Mouse (Mus musculus) heart, embryonic 10.5 days (tissue): ENCODE results near the gene Cdkl1. TPM values are rescaled to one million over a fixed set of nuclear protein-coding genes. Genes with fewer than 3 reads are reported as not detected.

ENCODE experiments used
- DNase-seq: peaks from one replicate; pipeline ENCODE4 v3.0.0-alpha.2; 2017; ENCODE audit warnings: low spot score
- H3K27ac ChIP-seq: fragments of 300-500 bp; sonication (generic); 2 replicates; pipeline ENCODE4 v1.5.1; 2016; ENCODE audit warnings: mild to moderate bottlenecking
- H3K27me3 ChIP-seq: fragments of 300-500 bp; sonication (generic); 2 replicates; pipeline ENCODE4 v1.6.1; 2016; ENCODE audit warnings: mild to moderate bottlenecking; ENCODE audit not compliant: poor library complexity, insufficient read depth, severe bottlenecking
- H3K36me3 ChIP-seq: fragments of 300-500 bp; sonication (generic); 2 replicates; pipeline ENCODE4 v1.6.1; 2016; ENCODE audit warnings: mild to moderate bottlenecking, moderate library complexity
- H3K4me1 ChIP-seq: fragments of 300-500 bp; sonication (generic); 2 replicates; pipeline ENCODE4 v1.6.1; 2016; ENCODE audit warnings: mild to moderate bottlenecking
- H3K4me3 ChIP-seq: fragments of 300-500 bp; sonication (generic); 2 replicates; pipeline ENCODE4 v1.5.1; 2016; ENCODE audit warnings: mild to moderate bottlenecking, moderate library complexity
- H3K9me3 ChIP-seq: fragments of 300-500 bp; sonication (generic); 2 replicates; pipeline ENCODE4 v1.6.1; 2016; ENCODE audit warnings: mild to moderate bottlenecking, moderate library complexity
- WGBS: fragments of 180-500 bp; shearing (Covaris S2); methylation state at CpG from one replicate; pipeline ENCODE4 v1.1.7; 2016; 5-methylcytosine and 5-hydroxymethylcytosine counted together
- polyA plus RNA-seq: library from polyadenylated mRNA; unstranded; fragments of >200 nt; fragmentation: Nextera tagmentation; extraction: Ambion mirVana; gene quantifications from 2 replicates; pipeline ENCODE4 v1.2.1, GENCODE M21; 2016

The Cdkl1 gene
- polyA plus RNA-seq = 3.6 and 5.9 TPM in 2 replicates

GRCm38 (mm10) chr12:69790530-69791505 lies at the start of gene Cdkl1:
Gene Cdkl1 (minus strand): TSS chr12:69791267.
- peaks cover 13% of the 10 kb centered on the region for H3K4me1 ChIP-seq
- H3K36me3 ChIP-seq = no peaks in the 10 kb centered on the region
- peak; percentile 87 for DNase-seq
- peak within 1 kb of the TSS; percentile 76 for H3K27ac ChIP-seq
- WGBS = 3% methylated on average over 45 of the region's 45 CpGs
- H3K27me3 ChIP-seq = no peaks in the 10 kb centered on the region; the same call in 1 of the 2 replicates
- no peaks in the 10 kb centered on the region for H3K9me3 ChIP-seq
- peak within 1 kb of the TSS; percentile 74 for H3K4me3 ChIP-seq

GRCm38 (mm10) chr12:69838376-69838775 lies 47.3 kb upstream of the Cdkl1 start:
- Histone ChIP-seq H3K36me3 (peaks cover 69% of the 10 kb centered on the region), H3K27me3 (no peaks in the 10 kb centered on the region), H3K4me3 (no peak overlapping the region), H3K9me3 (no peaks in the 10 kb centered on the region), H3K4me1 (no peaks in the 10 kb centered on the region), H3K27ac (no peak overlapping the region)
- DNase-seq = no peak
- WGBS = 80% methylated on average over 11 of the region's 11 CpGs

GRCm38 (mm10) chr12:69833982-69834604 lies 43.0 kb upstream of the Cdkl1 start:
- H3K27me3 ChIP-seq = no peaks in the 10 kb centered on the region
- peaks cover 1% of the 10 kb centered on the region; the same call in 1 of the 2 replicates for H3K4me1 ChIP-seq
- H3K36me3 ChIP-seq = peaks cover 60% of the 10 kb centered on the region
- no peak overlapping the region for H3K27ac ChIP-seq
- no peak overlapping the region for H3K4me3 ChIP-seq
- no peak for DNase-seq
- no peaks in the 10 kb centered on the region for H3K9me3 ChIP-seq
- WGBS = 85% methylated on average over 12 of the region's 12 CpGs

- Histone ChIP-seq H3K27ac (no peak overlapping the region), H3K4me1 (peaks cover 12% of the 10 kb centered on the region), H3K36me3 (peaks cover 70% of the 10 kb centered on the region), H3K27me3 (no peaks in the 10 kb centered on the region), H3K4me3 (no peak overlapping the region), H3K9me3 (no peaks in the 10 kb centered on the region)
- no peak for DNase-seq
- 92% methylated on average over 9 of the region's 9 CpGs for WGBS
These were observed 40.3 kb upstream of the Cdkl1 start for GRCm38 (mm10) chr12:69831239-69831910.

GRCm38 (mm10) chr12:69828214-69828613 lies 37.1 kb upstream of the Cdkl1 start:
- H3K4me3 ChIP-seq = no peak overlapping the region
- H3K36me3 ChIP-seq = peaks cover 72% of the 10 kb centered on the region
- no peak for DNase-seq
- WGBS = 55% methylated on average over 2 of the region's 2 CpGs
- no peaks in the 10 kb centered on the region for H3K9me3 ChIP-seq
- no peaks in the 10 kb centered on the region for H3K27me3 ChIP-seq
- peak overlapping the region; percentile 18; the same call in 1 of the 2 replicates for H3K27ac ChIP-seq
- H3K4me1 ChIP-seq = peaks cover 12% of the 10 kb centered on the region

- Histone ChIP-seq H3K27ac (no peak overlapping the region), H3K4me3 (no peak overlapping the region), H3K27me3 (no peaks in the 10 kb centered on the region), H3K4me1 (peaks cover 12% of the 10 kb centered on the region), H3K9me3 (no peaks in the 10 kb centered on the region), H3K36me3 (peaks cover 85% of the 10 kb centered on the region)
- WGBS = 83% methylated on average over 9 of the region's 9 CpGs
- DNase-seq = no peak
These were observed 34.0 kb upstream of the Cdkl1 start for GRCm38 (mm10) chr12:69824881-69825597.

- H3K4me1 ChIP-seq = peaks cover 29% of the 10 kb centered on the region
- H3K27ac ChIP-seq = peak overlapping the region; percentile 54; the same call in 1 of the 2 replicates
- peak; percentile 82 for DNase-seq
- H3K27me3 ChIP-seq = no peaks in the 10 kb centered on the region
- no peak overlapping the region for H3K4me3 ChIP-seq
- no peaks in the 10 kb centered on the region for H3K9me3 ChIP-seq
- WGBS = 31% methylated on average over 6 of the region's 6 CpGs
- peaks cover 64% of the 10 kb centered on the region for H3K36me3 ChIP-seq
These were observed 23.2 kb upstream of the Cdkl1 start for GRCm38 (mm10) chr12:69814272-69814671.

- peaks cover 28% of the 10 kb centered on the region for H3K4me1 ChIP-seq
- H3K9me3 ChIP-seq = no peaks in the 10 kb centered on the region
- 0 out of 2 replicates have a peak overlapping the region, but pooled peaks have one; percentile 22 for H3K27ac ChIP-seq
- peaks cover 61% of the 10 kb centered on the region for H3K36me3 ChIP-seq
- WGBS = 58% methylated on average over 2 of the region's 2 CpGs
- no peaks in the 10 kb centered on the region for H3K27me3 ChIP-seq
- H3K4me3 ChIP-seq = no peak overlapping the region
- DNase-seq = no peak
These were observed 22.5 kb upstream of the Cdkl1 start for GRCm38 (mm10) chr12:69813596-69813995.

- no peaks in the 10 kb centered on the region for H3K27me3 ChIP-seq
- peaks cover 56% of the 10 kb centered on the region for H3K36me3 ChIP-seq
- H3K27ac ChIP-seq = 0 out of 2 replicates have a peak overlapping the region, but pooled peaks have one; percentile 16
- H3K4me3 ChIP-seq = no peak overlapping the region
- H3K9me3 ChIP-seq = no peaks in the 10 kb centered on the region
- WGBS = 73% methylated on average over 3 of the region's 3 CpGs
- DNase-seq = no peak
- H3K4me1 ChIP-seq = peaks cover 31% of the 10 kb centered on the region
These were observed 21.9 kb upstream of the Cdkl1 start for GRCm38 (mm10) chr12:69812986-69813385.

GRCm38 (mm10) chr12:69811976-69812375 lies 20.9 kb upstream of the Cdkl1 start:
- Histone ChIP-seq H3K36me3 (peaks cover 53% of the 10 kb centered on the region), H3K9me3 (no peaks in the 10 kb centered on the region), H3K27me3 (no peaks in the 10 kb centered on the region), H3K4me3 (no peak overlapping the region), H3K4me1 (peaks cover 34% of the 10 kb centered on the region), H3K27ac (no peak overlapping the region)
- 49% methylated on average over 1 of the region's 1 CpGs for WGBS
- DNase-seq = no peak

GRCm38 (mm10) chr12:69809439-69809838 lies 18.4 kb upstream of the Cdkl1 start:
- Histone ChIP-seq H3K36me3 (peaks cover 52% of the 10 kb centered on the region), H3K27ac (no peak overlapping the region), H3K9me3 (no peaks in the 10 kb centered on the region), H3K4me3 (no peak overlapping the region), H3K4me1 (peaks cover 28% of the 10 kb centered on the region), H3K27me3 (no peaks in the 10 kb centered on the region)
- 67% methylated on average over 3 of the region's 3 CpGs for WGBS
- DNase-seq = no peak

GRCm38 (mm10) chr12:69807399-69807985 lies 16.4 kb upstream of the Cdkl1 start:
- Histone ChIP-seq H3K4me1 (peaks cover 15% of the 10 kb centered on the region), H3K27ac (peak overlapping the region; percentile 38), H3K4me3 (0 out of 2 replicates have a peak overlapping the region, but pooled peaks have one; percentile 2), H3K27me3 (no peaks in the 10 kb centered on the region), H3K9me3 (no peaks in the 10 kb centered on the region), H3K36me3 (peaks cover 53% of the 10 kb centered on the region)
- 51% methylated on average over 11 of the region's 11 CpGs for WGBS
- no peak for DNase-seq
